Mouse (Mus musculus) ES-E14 (cell line): ENCODE data around the gene Naa15. TPM values are rescaled to one million over a fixed set of nuclear protein-coding genes. Genes with fewer than 3 reads are reported as not detected.
A peak's percentile ranks its signal among the peaks of the same experiment; 100 is the strongest.

Experiments
- DNase-seq: peaks from one replicate; pipeline ENCODE4 v3.0.0-alpha.2; 2013; ENCODE audit warnings: low read depth, low spot score
- H3K27ac ChIP-seq: 2 replicates; pipeline ENCODE4 v1.5.1; 2012; ENCODE audit warnings: low read depth, mild to moderate bottlenecking, low read length, moderate library complexity, mixed read lengths; ENCODE audit not compliant: poor library complexity, insufficient read depth, severe bottlenecking
- H3K36me3 ChIP-seq: 2 replicates; pipeline ENCODE4 v1.6.1; 2012; ENCODE audit warnings: mild to moderate bottlenecking, low read length, moderate library complexity, mixed read lengths; ENCODE audit not compliant: control insufficient read depth, poor library complexity, insufficient read depth, severe bottlenecking
- H3K4me1 ChIP-seq, 2 experiments: fragments of 150-350 bp in 1 of 2; sonication (generic) in 1 of 2; 2 replicates each; pipeline ENCODE4 v1.6.1; 2012; ENCODE audit warnings: low read length in 2 of 2, mild to moderate bottlenecking in 1 of 2, mixed read lengths in 1 of 2; ENCODE audit not compliant: control insufficient read depth in 2 of 2, insufficient read depth in 2 of 2, poor library complexity in 1 of 2
- H3K4me3 ChIP-seq, 2 experiments: fragments of 150-350 bp in 1 of 2; sonication (generic) in 1 of 2; 2 replicates each; pipeline ENCODE4 v1.5.1; 2012; ENCODE audit warnings: low read length in 2 of 2, low read depth in 1 of 2, mild to moderate bottlenecking in 1 of 2, mixed read lengths in 1 of 2; ENCODE audit not compliant: insufficient read depth in 1 of 2, poor library complexity in 1 of 2, severe bottlenecking in 1 of 2
- H3K9ac ChIP-seq: 2 replicates; pipeline ENCODE4 v1.6.1; 2012; ENCODE audit warnings: low read depth, mild to moderate bottlenecking, low read length, mixed read lengths; ENCODE audit not compliant: poor library complexity, insufficient read depth, severe bottlenecking
- H3K9me3 ChIP-seq: fragments of 150-350 bp; sonication (generic); 2 replicates; pipeline ENCODE4 v1.6.1; 2012; ENCODE audit warnings: low read depth, mild to moderate bottlenecking, low read length; ENCODE audit not compliant: control insufficient read depth, insufficient read depth
- CHD2 ChIP-seq: IDR thresholded peaks from 2 replicates; pipeline ENCODE4 v1.6.1; 2014; ENCODE audit warnings: mild to moderate bottlenecking, low read depth, low read length, inconsistent platforms
- HCFC1 ChIP-seq: IDR thresholded peaks from 2 replicates; pipeline ENCODE4 v1.6.1; 2012; ENCODE audit warnings: low read length, inconsistent platforms, borderline replicate concordance; ENCODE audit not compliant: insufficient read depth
- MAFK ChIP-seq: IDR thresholded peaks from 2 replicates; pipeline ENCODE4 v1.6.1; 2014; ENCODE audit warnings: mild to moderate bottlenecking, low read depth, low read length, inconsistent platforms; ENCODE audit not compliant: insufficient read depth
- ZC3H11A ChIP-seq: IDR thresholded peaks from 2 replicates; pipeline ENCODE4 v1.6.1; 2012; ENCODE audit warnings: low read depth, mild to moderate bottlenecking, inconsistent platforms, low read length, borderline replicate concordance
- ZNF384 ChIP-seq: IDR thresholded peaks from 2 replicates; pipeline ENCODE4 v1.6.1; 2012; ENCODE audit warnings: low read depth, low read length, inconsistent platforms
- in situ Hi-C, 2 experiments: fragments of 600-800 bp; cut with MboI; formaldehyde crosslinking; loops; one replicate each; pipeline ENCODE4 v1.15.1; 2025; ENCODE audit warnings: low sequenced_read_pairs in 2 of 2, inconsistent platforms in 1 of 2; ENCODE audit not compliant: unreplicated experiment in 2 of 2
- total RNA-seq: library from RNA; depleted of rRNA; stranded (reverse); fragments of 300-350 nt; gene quantifications from 2 replicates; pipeline ENCODE4 v1.2.3, GENCODE M21; 2012; rRNA removed

Naa15 gene
- total RNA-seq, 1 experiment = 53.4 TPM

DNA sequence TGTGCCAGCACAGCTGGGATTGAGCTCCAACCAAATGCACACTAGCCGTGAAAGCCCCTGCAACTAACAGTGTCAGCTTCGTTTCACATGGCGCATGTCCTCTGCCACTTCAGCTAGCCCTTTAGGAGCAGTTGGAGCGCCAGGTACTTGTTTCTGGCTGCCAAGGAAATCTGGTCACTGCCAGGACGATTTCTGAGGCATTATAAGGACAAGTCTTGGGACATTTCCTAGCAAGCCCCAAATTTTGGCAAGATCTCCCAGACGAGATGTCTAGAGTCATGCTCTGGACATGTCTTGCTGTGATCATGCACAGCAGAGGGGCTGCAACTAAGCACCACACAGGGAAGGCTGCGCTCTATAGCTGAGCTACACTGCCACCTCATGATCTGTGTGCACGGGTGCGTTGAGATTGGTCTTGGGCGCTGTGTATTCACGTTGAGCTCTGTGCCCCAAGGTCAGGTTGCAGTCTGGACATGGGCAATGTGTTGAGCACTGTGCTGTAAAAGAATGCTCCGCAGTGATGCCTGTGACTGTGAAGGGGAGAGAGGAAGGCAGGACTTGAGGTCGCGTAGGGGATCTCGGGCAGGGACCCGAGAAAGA is 110.3 kb downstream of the Naa15 start:
- TF ChIP-seq ZC3H11A (no peak), HCFC1 (no peak), MAFK (no peak), ZNF384 (no peak), CHD2 (no peak)
- in situ Hi-C loops = no loop called here
- Histone ChIP-seq H3K4me3 (no peak overlapping the region), H3K36me3 (peaks cover 22% of the 10 kb centered on the region; the same call in 1 of the 2 replicates), H3K4me1 (peaks cover 0 to 9% of the 10 kb centered on the region in 2 experiments; a peak in 1 of 4 replicates), H3K9me3 (no peaks in the 10 kb centered on the region), H3K27ac (0 out of 2 replicates have a peak overlapping the region, but pooled peaks have one; percentile 8), H3K9ac (no peak overlapping the region)
- DNase-seq = no peak

Other genes starting within 250 kb of the Naa15 start
- 39.3 and 53.4 TPM in 2 replicates for gene Noct, start 190.7 kb upstream of the Naa15 start, total RNA-seq
- 26.7 and 28.4 TPM in 2 replicates for gene Elf2, start 74.5 kb upstream of the Naa15 start, total RNA-seq
- gene Mgarp, start 18.4 kb upstream of the Naa15 start, total RNA-seq = 12.5 and 17.5 TPM in 2 replicates
- 152 and 231 TPM in 2 replicates for gene Ndufc1, start 6.2 kb upstream of the Naa15 start, total RNA-seq
- gene Rab33b, start 68.8 kb downstream of the Naa15 start, total RNA-seq = 4.0 and 7.5 TPM in 2 replicates
- 14.0 and 17.5 TPM in 2 replicates for gene Setd7, start 145.7 kb downstream of the Naa15 start, total RNA-seq
- gene Mgst2, start 245.2 kb downstream of the Naa15 start, total RNA-seq = 0.71 and 0.95 TPM in 2 replicates